Mouse (Mus musculus): ENCODE data around the gene Pnpla6.

- TF ChIP-seq CTCF (IDR thresholded peaks at IDR 0.05; ENCODE audit: low read depth) (no peak), EP300 (IDR thresholded peaks at IDR 0.05; ENCODE audit: low read depth) (no peak)
Measured at GRCm38 (mm10) chr8:3492901-3493844, 22.0 kb upstream of the Pnpla6 start, which contains the start of gene Zfp358.

All from liver, postnatal 0 days (tissue).